Mouse (Mus musculus) T-helper 17 cell (primary cell): ENCODE measurements around the gene Olfr1224-ps1.
"Not testable (repeated sequence)": the region's sequence is repeated elsewhere in the genome, so short reads cannot be mapped to it uniquely, and the experiment has no call there.

Experiments used
- in situ Hi-C, 2 experiments: fragments of 300-600 bp; cut with MboI, MseI; formaldehyde crosslinking; loops; 1 replicate in 1 of 2; 2 replicates in 1 of 2; pipeline ENCODE4 v1.15.1; 2025; ENCODE audit warnings: high pct_unique_total_duplicates in 2 of 2

The Olfr1224-ps1 gene

GRCm38 (mm10) chr2:89163991-89164390, at the start of gene Olfr1224-ps1:
Olfr1224-ps1 (minus strand) TSS chr2:89164091.
- in situ Hi-C loops, result not testable (repeated sequence)

GRCm38 (mm10) chr2:89199948-89200347, 36.1 kb upstream of the Olfr1224-ps1 start, which contains the start of gene Olfr1226:
Olfr1226 (minus strand) TSS chr2:89200048.
- in situ Hi-C loops, result loop anchor here (5.0 kb wide), 2 partner anchors 32 to 37 kb away; no protein-coding TSS in a partner anchor

- in situ Hi-C loops, result loop anchor here in 1 of 2 experiments (5.0 kb wide), 1 partner anchor 36 kb away; no protein-coding TSS in a partner anchor
Measured at GRCm38 (mm10) chr2:89196325-89196982, 32.6 kb upstream of the Olfr1224-ps1 start.

- in situ Hi-C loops, result no loop called here
Measured at GRCm38 (mm10) chr2:89174569-89174968, 10.7 kb upstream of the Olfr1224-ps1 start, which contains the start of gene Olfr1225. Olfr1225 (minus strand) TSS chr2:89174669.

- in situ Hi-C loops, result not testable (repeated sequence)
Measured at GRCm38 (mm10) chr2:89164711-89165110, 820 bp upstream of the Olfr1224-ps1 start.

GRCm38 (mm10) chr2:89151460-89151859, 12.4 kb downstream of the Olfr1224-ps1 start, which contains the start of gene Olfr1223:
Olfr1223 (minus strand) TSS chr2:89151560.
- in situ Hi-C loops, result no loop called here

GRCm38 (mm10) chr2:89132954-89133353, 30.9 kb downstream of the Olfr1224-ps1 start, which contains the start of gene Olfr1222:
Olfr1222 (minus strand) TSS chr2:89133054.
- in situ Hi-C loops, result no loop called here

- in situ Hi-C loops, result no loop called here
Measured at GRCm38 (mm10) chr2:89117183-89117582, 46.7 kb downstream of the Olfr1224-ps1 start, which contains the start of gene Olfr1221. Olfr1221 (minus strand) TSS chr2:89117283.

GRCm38 (mm10) chr2:89106735-89107134, 57.2 kb downstream of the Olfr1224-ps1 start, which contains the start of gene Olfr1220:
Olfr1220 (minus strand) TSS chr2:89106835.
- in situ Hi-C loops, result no loop called here

GRCm38 (mm10) chr2:89105651-89106050, 58.2 kb downstream of the Olfr1224-ps1 start:
- in situ Hi-C loops, result no loop called here
